Mouse (Mus musculus) liver, adult 10 weeks (tissue): ENCODE results near the gene Gipc3. TPM values are rescaled to one million over a fixed set of nuclear protein-coding genes. Genes with fewer than 3 reads are reported as not detected.

Experiments
- polyA plus RNA-seq: library from polyadenylated mRNA; stranded (reverse); fragments of 350-450 nt; fragmentation: Illumina TruSeq; extraction: RNeasy Lipid Tissue Mini Kit (QIAGEN cat#74804); gene quantifications from one replicate; pipeline ENCODE4 v1.2.3, GENCODE M21; 2014; ENCODE audit warnings: low read depth, low replicate concordance

The Gipc3 gene
- polyA plus RNA-seq: not detected

GRCm38 (mm10) chr10:81342686-81343505, at the start of gene Gipc3:
Gene Gipc3 (minus strand): TSS chr10:81343266.

DNA sequence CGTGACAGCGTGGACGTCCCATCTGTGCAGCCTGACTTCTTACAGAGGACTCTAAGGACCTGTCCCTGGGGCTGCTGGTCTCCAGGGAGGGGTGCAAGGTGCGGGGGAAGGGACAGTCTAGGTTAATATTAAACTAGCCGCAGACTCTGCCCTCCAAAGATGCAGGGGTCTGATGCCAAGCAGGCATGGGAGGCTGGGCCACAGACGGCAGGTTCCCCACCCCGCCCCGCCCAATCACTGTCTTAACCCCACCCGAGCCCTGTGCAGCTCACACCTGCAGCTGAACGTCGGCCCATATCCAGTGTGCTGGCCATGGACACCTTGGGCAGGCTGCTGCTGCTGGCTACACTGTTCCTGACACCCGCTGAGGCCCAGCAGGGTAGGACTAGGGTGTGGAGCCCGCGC, 49.7 kb upstream of the Gipc3 start, which contains the start of gene Smim24:
Smim24 (plus strand) TSS at position 271 of the 405 bp plus-strand sequence.

DNA sequence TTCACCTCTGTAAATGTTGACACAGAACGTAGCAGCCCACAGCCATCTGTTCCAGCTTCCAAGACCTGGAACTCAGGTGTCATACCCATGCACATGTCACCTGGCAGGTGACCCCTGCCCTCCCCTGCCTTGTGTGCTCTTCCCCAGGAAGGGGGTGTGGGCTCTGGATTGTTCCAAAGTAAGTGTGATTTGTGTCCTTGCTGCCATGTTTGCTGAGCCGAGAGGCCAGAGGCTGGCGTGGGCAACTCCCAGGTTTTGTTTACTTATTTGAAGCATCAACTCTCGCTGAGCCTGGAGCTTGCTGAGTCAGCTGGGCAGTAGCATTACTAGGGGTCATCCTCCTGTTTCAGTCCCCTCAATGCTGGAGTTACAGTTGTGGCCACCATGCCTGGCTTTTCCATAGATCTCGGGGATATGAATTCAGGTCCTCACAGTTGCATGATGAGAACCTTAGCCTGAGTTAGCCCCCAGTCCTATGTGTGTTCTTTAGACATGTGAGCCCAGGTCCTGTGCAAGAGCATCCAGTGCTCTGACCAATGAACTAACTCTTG, 45.5 kb upstream of the Gipc3 start, which contains the start of gene Gm48552:
Gm48552 (plus strand) TSS at position 501 of the 551 bp plus-strand sequence.

GRCm38 (mm10) chr10:81383802-81384604, 40.9 kb upstream of the Gipc3 start, which contains the start of the genes Dohh and Gm48551:
Gene Dohh (plus strand): TSS chr10:81384428.
Gene Gm48551 (plus strand): TSS chr10:81384466.

DNA sequence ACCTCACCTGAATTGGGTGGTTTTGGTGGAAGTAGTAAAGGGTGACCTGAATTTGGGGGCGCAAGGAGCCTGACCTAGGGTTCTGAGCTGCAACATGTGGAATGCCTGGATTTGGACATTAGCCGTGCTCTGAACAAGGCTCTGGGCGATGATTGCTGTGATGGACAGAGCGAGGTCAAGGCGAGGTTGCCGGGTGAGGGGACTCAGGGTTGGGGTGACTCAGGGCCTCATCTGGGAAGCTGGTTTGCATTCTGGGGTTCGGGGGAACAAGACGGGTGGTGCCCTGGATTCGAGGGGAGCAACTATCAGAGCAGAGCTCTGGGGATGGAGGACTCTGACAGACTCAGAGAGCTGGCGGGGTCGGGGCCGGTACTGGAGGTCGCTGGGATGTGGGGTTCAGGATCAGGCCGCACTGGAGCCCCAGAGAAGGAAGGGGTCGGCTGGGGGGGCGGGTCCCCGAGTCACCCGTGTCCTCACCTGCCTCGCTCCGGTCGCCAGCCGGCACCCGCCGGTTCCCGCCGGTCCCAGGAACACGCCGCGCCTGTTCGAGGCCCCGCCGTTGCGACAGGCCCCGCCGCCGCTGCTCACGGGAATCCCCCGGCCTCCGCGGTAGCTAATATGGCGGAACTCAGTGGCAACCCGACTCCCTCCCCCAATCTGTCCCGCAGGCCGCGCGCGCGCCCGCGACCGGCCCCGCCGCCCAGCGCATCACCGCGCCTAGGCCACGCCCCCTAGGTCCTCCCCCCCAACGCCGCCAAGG, 34.9 kb upstream of the Gipc3 start, which contains the start of gene Fzr1:
Fzr1 (minus strand) TSS at position 724 of the 760 bp plus-strand sequence.

DNA sequence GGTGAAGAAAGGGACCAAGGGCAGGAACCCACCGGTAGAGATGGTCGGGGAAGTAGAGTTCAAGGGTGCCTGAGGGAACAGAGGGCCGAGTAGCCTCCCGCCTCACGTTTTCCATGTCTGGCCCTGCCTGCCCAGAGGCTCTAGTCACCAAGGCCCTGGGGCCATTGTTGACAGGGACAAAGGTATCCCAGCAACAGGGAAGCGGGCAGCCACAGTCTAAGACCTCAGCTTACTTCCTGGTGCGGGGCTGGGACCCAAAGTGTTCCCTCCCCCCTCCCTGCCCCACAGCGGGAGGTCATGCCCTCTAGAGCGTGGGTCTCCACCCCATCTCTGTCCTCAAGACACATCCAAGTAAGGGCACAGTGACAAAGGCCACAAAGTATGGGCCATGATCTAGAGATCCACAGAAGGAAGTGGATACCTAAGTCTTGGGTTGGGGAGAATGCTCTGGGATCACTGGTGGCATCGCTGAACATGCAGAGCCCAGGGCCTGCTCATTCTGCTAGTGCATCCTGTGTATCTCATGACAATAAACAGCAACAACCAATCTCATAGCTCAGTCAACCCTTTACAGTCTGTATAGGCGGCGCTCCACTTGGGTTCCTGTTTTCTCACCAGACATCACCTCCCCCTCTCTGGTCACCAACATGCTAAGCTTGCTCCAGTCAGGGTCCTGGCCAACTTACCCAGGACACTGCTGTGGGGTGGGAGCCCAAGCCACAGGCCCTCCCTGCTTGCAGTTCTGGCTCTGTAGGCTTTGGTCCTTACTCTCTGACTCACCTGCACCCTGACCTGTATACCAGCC, 22.8 kb upstream of the Gipc3 start, which contains the start of gene 4930404N11Rik:
4930404N11Rik (minus strand) TSS at position 145 of the 805 bp plus-strand sequence.

DNA sequence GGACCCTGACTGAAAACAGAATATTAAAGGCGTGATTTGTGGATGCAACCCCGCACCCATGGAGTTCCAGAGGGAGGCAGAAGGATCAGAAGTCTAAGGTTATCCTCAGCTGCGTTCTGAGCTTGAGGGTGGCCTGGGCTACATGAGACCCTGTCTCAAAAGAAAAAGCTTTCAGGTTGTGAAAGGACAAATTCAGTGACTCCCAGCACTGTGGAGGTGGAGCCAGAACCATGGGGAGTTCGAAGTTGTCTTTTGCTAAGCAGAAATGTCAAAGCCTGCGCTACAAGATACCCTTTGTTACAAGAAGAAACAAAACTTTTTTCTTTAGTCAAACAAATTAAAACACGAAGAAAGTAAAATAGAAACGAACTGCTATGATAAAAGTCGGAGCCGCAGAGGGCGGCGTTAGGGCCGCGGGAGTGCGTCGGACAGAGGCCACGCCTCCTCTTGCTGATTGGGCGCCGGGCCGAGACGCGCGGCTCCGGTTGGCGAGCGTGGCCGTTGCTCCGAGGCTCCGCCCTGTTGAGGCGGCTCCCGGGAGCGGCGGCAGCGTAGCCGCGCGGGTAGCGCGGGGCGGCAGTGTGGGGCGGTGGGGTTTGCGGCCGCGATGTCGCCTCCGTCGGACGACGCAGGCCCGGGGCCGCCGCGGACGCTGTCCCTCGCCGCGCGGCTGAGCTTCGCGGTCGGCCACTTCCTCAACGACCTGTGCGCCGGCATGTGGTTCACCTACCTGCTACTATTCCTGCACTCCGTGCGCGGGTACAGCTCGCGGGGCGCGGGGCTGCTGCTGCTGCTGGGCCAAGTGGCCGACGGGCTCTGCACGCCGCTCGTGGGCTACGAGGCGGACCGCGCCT, 14.2 kb upstream of the Gipc3 start, which contains the start of gene Mfsd12:
Mfsd12 (plus strand) TSS at position 501 of the 854 bp plus-strand sequence.

GRCm38 (mm10) chr10:81350351-81351063, 7.4 kb upstream of the Gipc3 start, which contains the start of gene Hmg20b:
Gene Hmg20b (minus strand): TSS chr10:81350480.

DNA sequence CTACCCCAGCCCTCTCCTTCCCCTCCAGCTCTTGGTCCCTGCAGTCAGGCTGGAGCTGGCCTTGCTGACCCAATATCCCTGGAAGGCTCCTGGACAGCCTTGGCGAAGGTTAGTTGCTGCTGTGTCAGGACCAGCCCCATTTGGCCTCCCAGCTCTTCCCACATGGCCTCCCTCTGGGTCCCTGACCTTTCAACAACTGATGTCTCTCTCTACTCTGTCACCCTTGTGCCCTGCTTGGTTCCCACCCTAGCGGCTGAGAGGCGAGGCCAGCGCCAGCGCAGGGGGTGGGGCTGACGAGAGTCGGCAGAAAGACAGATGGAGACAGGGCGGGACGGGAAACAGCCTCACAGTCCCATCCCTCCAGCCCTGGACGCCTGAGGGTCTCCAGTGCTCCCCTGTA, 14.7 kb downstream of the Gipc3 start, which contains the start of gene Tbxa2r:
Tbxa2r (plus strand) TSS at position 346 of the 400 bp plus-strand sequence.

DNA sequence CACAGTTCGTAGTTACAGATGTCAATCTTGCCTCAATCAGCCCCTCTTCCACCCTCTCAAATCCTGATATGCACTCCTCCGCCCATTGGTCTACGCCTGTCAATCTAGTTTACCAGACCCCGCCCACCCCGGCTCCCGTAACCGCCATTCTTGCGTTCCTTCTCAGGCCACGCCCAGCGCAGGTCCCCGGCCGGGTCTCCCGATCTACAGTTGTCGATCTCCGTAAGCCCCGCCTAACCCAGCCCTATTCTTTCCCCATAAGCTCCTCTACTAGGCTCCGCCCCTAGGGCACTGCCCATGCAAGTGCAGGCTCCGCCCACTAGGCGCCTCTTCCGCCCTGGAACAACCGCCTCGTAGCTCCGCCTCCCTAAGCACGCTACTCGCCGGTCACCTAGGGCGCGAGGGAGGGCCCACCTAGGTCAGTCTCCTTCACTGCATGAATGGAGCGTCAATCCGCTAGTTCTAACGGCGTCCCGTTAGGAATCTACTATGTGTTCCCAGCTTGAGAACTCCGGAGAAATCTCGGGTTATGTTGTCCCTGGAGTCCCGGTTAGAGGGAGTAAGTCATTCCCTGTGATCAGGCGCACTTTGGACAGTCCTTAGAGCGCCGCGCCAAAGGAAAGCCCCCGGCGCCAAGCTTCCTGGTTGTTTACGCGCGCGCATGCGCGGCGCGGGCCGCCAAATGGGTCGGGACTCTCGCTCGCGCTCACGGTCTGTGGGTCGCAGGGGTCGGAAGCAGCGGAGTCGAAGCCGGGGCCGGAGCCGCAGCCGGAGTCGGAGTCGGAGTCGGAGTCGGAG, 22.3 kb downstream of the Gipc3 start, which contains the start of gene Cactin:
Cactin (plus strand) TSS at position 554 of the 798 bp plus-strand sequence.

GRCm38 (mm10) chr10:81292554-81293333, 50.3 kb downstream of the Gipc3 start, which contains the start of gene Pip5k1c:
Gene Pip5k1c (plus strand): TSS chr10:81292963.

GRCm38 (mm10) chr10:81291511-81292104, 51.5 kb downstream of the Gipc3 start, which contains the start of gene Tjp3:
Gene Tjp3 (minus strand): TSS chr10:81291581.

